Mouse (Mus musculus): ENCODE results near the gene Rb1. TPM values are rescaled to one million over a fixed set of nuclear protein-coding genes. Genes with fewer than 3 reads are reported as not detected.

Rb1 gene
- total RNA-seq, 2 experiments from 2014 or later, result 16.1 to 23.7 TPM

DNA sequence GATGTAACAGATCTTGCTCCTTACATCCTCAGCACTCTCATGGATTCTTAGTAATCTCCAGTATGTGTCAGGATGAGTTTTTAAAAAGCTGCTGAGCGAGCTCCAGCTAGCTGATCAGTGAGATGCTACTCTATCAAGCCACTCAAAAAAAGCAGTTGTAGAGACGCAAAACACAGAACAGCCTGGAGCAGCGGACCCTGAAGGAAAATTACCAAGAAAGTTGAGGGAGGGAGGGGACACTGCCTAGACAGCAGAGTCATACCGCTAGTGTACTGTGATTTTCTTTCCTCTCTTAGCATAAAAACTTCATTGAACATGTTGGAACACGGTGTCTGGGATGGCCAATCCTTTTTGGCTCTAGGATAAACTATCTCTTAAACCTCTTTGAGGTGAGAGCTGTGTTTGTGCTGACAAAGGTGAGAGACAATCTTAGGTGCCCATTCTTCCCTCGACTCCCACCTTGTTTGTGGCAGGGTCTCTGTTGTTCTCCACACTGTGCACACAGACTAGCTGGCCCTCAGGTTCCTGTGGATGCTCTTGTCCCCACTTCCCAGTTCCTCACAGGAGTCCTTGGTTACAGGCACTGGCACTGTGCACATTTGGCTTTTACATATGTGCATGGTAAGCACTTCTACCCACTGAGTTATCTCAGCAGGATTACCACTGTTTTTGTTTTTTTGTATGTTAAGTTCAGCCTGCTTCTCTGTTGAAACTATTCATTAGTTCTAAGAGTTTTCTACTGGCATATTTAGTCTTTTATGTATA, 10.9 kb upstream of the Rb1 start:
- DNase-seq (ENCODE audit: low spot score in 2 of 2), result no peak

GRCm38 (mm10) chr14:73334926-73335805, 9.5 kb upstream of the Rb1 start:
- DNase-seq (ENCODE audit: low spot score in 2 of 2), result no peak

- no peak for DNase-seq (ENCODE audit: low spot score in 2 of 2)
Measured at GRCm38 (mm10) chr14:73333880-73334279, 8.3 kb upstream of the Rb1 start.

DNA sequence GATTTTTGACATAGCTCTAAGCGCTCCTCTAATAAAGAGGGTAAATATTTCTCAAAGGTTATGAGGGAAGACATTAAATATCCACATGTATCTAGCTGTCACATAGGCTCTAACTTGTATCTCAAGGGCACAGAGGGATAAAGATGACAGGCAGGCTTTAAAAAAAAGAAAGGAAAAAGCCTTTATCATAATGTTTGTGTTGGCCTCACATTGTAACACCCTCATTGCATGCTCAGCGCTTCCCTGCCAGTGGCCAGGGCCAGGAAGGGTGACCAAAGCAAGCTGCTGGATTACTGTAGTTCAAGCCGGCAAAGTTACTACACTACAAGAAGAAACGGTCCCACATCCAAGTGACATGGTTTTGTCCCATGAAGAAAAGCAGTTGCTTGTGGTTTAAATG, 5.8 kb upstream of the Rb1 start:
- DNase-seq (ENCODE audit: low spot score in 2 of 2), result no peak

- DNase-seq (ENCODE audit: low spot score in 2 of 2), result no peak
Measured at GRCm38 (mm10) chr14:73329871-73330270, 4.2 kb upstream of the Rb1 start.

DNA sequence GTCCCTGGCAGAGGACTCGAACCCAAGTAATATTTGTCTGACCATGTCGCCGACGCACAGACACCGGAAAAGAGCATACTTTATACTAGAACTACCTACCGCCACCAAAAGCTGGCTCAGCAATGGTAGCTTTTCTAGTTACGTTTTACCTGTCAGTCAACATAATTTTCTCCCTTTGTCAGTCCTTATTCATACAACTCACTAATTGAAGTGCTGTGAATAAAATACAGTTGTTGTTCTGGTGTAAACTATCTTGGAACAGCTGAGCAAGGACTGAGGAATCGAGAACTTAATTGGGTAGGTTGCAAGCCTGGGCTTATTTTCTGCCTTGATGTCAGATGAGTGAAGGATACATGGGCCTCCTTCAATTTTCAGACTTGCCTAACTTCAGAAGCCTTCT, 889 bp upstream of the Rb1 start:
- no peak for DNase-seq (ENCODE audit: low spot score in 2 of 2)

DNA sequence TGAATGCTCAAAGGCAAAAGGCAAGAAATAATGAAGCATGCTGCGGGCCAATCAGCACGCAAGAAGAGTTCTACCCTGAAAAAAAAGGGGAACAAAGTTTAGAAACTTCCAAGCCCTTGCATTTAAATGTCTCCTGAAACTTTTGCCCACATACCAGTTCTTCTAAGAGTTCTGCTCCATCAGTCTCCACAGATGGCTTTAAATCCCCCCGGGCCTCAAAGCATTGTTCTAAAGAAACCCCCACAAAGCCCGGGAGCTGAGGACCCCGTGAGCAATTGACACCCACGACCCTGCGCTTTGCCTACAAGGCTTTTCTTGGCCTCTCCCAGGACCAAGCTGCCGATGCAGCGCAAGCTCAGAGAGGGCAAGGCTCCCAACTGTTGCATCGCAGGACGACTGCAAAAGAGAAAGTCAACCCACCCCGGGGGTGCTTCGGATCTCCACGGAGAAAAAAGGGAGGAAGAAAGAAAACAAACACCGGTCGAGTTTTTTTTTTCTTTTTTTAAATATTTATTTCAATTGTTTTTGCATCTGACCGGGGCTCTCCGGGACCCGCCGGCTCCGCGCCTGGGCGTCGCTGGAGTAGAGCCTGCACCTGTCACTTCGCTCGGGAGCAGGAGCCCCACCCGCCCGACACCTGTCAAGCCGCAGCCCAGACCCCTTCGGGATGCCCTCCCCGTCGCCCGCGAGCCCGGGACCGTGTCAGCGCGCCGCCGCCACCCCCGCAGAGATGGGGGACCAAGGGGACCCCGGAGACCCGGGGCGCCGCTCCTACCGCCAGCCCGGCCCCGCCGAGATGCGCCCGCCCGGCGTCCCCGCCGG, 777 bp downstream of the Rb1 start:
- peak; percentile 7 to 9 for DNase-seq (ENCODE audit: low spot score in 2 of 2)

DNA sequence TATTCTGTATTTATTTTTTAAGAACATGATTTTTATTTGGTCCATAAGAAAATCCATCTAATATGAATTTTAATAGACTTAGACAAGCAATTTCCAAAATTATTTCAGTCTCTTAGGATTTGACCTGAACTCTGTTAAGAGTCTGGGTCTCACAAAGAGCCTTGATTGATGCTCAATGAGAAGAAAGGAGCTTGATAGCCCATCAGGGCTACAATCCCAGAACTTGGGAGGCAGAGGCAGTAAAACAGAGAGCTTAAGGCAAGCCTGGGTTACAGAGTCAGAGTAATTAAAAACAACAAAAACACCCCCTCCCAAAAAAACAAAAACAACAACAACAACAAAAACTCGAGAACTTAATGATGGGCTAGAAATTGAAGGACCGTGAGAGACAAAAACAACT, 1.7 kb downstream of the Rb1 start:
- DNase-seq (ENCODE audit: low spot score in 2 of 2), result no peak

- no peak for DNase-seq (ENCODE audit: low spot score in 2 of 2)
Measured at GRCm38 (mm10) chr14:73322142-73322541, 3.5 kb downstream of the Rb1 start.

DNA sequence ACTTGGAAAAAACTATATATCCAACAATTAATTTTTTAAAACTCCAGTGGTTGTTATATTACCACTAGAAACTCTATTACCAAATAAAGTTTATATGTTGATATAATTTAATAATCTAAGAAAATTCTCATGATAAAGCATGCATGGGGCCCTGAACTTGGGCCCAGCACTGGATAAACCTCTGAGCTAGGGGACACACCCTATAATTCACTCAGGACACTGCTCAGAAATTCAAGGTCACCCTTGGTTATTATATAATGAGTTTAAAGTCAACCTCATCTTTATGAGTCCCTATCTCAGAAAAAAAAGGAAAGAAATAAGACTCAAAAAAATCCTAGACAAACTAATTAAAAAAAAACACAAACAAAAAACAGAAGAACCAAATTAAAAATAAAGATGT, 8.7 kb downstream of the Rb1 start:
- no peak for DNase-seq (ENCODE audit: low spot score in 2 of 2)

DNA sequence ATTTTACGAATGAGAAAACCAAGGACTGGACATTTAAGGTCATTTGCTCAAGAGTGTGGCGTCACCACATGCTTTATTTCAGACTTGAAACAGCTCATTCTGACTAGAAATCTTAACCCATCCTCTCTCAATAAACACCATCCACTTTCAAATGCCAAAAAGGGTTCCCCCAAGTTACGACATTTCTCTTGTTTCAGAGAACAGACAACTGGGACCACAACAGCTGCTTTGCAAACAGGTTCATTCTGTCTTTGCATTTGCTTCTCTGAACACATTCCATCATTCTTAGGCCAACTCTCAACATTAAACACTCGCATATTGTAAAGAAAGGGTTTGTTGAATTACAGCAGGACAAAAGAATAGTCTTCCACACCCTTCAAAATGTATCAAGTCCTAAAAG, 11.8 kb downstream of the Rb1 start:
- no peak for DNase-seq (ENCODE audit: low spot score in 2 of 2)

DNA sequence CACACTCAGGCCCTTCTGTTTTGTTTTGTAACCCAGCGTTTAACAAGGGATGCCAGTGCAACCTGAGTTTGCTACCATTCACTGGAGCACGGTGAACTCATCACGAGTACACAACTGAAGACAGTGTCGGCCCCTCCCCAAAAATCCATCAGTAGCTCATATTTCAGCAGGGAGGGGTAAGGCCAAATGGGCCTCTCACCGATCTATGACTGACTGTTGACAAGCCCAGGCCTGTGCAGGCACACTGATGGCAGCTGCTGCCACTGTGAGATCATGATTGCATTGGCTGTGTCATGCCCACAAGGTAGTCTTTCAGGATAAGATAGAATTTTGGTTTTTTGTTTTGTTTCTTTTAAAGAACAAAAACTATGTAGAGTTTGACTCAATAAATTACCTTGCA, 12.2 kb downstream of the Rb1 start:
- no peak for DNase-seq (ENCODE audit: low spot score in 2 of 2)

- no peak for DNase-seq (ENCODE audit: low spot score in 2 of 2)
Measured at GRCm38 (mm10) chr14:73312909-73313308, 12.7 kb downstream of the Rb1 start.

DNA sequence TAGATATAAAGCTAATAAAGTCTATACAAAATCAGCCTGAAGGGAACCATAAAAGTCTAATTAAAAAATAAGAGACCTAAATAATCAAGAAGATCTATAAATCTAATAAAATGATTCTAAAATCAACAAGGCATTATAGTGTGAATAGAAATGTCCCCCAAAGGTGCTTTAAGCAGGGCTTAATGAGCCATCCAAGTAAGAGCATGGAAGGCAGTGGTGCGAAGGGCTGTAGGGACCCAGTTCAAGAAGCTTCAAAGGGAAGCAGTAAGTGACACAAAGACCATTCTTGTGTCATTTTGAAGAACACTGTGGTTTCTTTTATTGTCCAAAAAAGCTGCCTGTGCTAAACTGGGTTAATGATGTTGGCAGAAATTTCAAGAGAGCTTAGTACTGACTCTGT, 18.1 kb downstream of the Rb1 start:
- no peak for DNase-seq (ENCODE audit: low spot score in 2 of 2)

GRCm38 (mm10) chr14:73303193-73303592, 22.4 kb downstream of the Rb1 start:
- no peak for DNase-seq (ENCODE audit: low spot score in 2 of 2)

- DNase-seq (ENCODE audit: low spot score in 2 of 2), result no peak
Measured at GRCm38 (mm10) chr14:73301856-73302255, 23.8 kb downstream of the Rb1 start.

DNA sequence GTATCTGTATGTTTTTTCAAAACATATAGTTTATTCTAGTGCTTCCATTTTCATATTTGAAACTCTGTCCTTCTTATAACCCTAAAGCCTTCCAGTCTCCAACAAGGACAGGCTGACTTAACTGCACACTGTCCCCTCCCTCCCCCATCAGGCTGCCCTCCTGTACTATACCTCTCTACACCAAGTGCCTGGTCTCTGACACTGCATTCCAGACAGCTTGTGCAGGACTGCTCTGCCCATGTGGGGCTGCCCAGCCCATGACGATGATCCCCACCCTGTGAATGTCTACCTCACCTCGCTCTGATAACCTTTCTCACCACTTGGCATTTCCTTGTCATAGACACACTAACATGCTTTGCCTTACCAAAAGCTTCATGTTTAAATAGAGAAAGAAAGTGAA, 30.1 kb downstream of the Rb1 start:
- no peak for DNase-seq (ENCODE audit: low spot score in 2 of 2)

DNA sequence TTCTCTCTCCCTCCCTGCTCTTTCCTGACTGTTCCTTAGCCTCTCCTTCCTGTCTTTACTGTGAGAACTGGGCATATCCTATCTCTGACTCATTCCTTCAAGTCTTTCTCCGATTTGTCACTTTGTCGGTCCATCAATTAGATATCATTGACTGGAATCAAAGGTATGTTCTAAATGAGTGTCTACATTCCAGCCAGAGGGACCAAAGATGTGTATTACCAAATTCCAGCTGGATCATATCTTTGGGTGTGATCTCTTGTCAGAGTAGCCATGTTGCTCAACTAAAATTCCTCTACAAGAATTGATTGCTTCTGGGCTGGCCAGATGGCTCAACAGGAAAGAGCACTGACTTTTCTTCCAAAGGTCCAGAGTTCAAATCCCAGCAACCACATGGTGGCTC, 32.0 kb downstream of the Rb1 start:
- no peak for DNase-seq (ENCODE audit: low spot score in 2 of 2)

- no peak for DNase-seq (ENCODE audit: low spot score in 2 of 2)
Measured at GRCm38 (mm10) chr14:73292434-73292833, 33.2 kb downstream of the Rb1 start.

GRCm38 (mm10) chr14:73289915-73290314, 35.7 kb downstream of the Rb1 start:
- no peak for DNase-seq (ENCODE audit: low spot score in 2 of 2)

DNA sequence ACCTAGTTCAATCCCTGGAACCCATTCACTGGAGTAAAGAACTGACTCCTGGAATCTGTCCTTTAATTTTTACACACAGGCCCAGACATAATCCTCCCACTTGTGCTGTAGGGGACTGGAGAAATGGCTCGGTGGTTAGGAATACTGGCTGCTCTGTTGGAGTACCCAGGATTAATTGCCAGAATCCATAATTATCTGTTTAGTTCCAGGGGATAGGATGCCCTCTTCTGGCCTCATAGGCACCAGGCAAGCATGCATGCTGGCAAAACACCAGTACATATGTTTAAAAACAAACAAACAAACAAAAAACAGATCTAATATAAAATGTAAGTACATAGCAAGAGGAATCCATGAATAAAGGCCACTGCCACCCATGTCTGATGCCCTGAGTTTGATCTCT, 44.6 kb downstream of the Rb1 start:
- no peak for DNase-seq (ENCODE audit: low spot score in 2 of 2)

- DNase-seq (ENCODE audit: low spot score in 2 of 2), result no peak
Measured at GRCm38 (mm10) chr14:73279096-73279495, 46.5 kb downstream of the Rb1 start.

Data from adrenal gland, postnatal 4 days (tissue).